Mouse (Mus musculus): ENCODE measurements around the gene Kif21b.

The Kif21b gene

DNA sequence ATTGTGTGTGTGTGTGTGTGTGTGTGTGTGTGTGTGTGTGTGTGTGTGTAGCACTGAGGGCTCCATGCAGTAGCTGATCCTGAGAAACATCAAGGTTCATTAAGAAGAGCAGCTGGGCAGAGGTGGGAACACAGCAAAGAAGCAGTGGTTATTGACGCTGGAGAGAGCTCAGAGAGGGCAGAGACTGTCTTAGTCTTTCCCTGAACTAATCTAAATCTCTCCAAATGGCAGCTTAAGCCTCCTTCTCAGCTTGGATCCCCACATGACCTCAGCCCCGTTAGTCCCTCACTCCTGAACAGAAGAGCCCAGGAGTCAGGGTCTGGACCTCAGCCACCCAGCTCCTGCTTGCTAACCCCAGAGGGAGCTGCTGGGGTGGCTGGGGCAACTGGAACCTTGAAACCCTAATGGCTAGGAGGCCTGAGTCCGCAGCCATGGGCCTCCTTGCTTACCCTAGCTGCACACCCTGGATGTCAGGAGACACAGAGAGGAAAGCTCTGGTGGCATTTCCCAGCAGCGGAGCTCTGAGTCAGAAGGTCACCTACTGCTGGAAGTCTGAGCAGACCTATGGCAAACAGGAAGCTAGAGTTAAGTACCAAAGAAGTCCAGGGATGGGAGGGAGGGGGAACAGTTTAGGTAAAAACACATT lies 2.1 kb upstream of the Kif21b start:
- DNase-seq (ENCODE audit: low read depth, low spot score) = no peak

GRCm38 (mm10) chr1:136130107-136130506 lies 1.1 kb upstream of the Kif21b start:
- no peak for DNase-seq (ENCODE audit: low read depth, low spot score)

- no peak for DNase-seq (ENCODE audit: low read depth, low spot score)
These were observed 558 bp downstream of the Kif21b start for GRCm38 (mm10) chr1:136131603-136132291.

DNA sequence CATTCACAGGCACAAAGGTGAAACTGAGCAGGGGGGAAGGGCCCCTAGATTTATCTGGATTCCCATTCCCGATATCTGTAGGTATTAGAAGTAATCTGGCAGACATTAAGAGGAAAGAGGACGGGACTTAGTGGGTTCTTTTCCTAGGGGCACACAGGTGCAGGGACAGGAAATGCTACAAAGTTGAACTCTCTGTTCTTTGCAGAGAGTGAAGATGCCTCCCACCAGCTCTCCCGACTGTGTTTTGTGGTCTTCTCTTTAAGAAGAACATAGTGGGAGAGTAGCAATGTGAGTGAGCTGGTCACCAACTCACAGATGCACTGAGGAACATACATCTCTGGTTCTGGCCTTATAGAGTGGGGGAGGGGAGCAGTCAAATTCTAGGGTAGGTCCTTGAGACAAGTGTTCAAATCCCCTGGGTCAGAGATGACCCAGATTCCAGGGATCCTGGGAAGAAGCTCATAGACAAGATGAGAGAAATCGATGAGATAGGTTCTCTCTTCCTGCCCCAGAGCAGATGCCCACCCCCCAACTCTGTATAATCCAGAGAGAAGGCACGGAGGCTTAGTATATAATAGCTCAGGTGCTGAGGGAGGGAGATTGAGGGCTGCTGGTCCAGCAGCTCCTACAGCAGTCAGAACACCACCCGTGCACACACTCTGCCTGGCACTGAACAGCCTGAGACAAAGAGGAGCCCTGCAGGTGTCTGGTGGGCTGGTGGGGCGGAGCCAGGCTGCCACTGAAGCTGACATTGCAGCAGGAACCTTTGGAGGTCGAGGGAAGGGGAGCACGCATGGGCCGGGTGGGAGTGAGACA lies 1.4 kb downstream of the Kif21b start:
- DNase-seq (ENCODE audit: low read depth, low spot score) = no peak

- DNase-seq (ENCODE audit: low read depth, low spot score) = no peak
These were observed 2.5 kb downstream of the Kif21b start for GRCm38 (mm10) chr1:136133570-136134240.

DNA sequence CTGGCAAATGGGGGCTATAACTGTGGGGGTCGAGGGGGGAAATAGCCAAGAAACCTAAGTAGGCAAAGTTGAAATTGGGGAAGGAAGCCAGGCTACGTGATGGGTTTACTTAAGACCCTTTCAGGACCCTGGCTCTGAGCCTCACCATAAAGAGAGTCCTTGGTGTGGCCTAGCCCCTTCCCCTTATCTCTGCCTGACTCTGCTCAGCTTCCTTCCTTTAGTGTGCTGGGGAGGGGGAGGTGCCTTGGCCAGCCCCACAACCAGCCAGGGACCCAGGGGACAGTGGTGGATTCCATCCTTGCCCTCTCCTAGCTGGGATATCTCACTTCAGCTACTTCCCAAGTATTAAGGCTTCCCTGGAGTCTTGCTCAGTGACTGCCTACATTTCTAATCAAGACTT lies 3.4 kb downstream of the Kif21b start:
- no peak for DNase-seq (ENCODE audit: low read depth, low spot score)

- DNase-seq (ENCODE audit: low read depth, low spot score) = no peak
These were observed 3.9 kb downstream of the Kif21b start for GRCm38 (mm10) chr1:136135046-136135445.

GRCm38 (mm10) chr1:136135777-136136444 lies 4.7 kb downstream of the Kif21b start:
- no peak for DNase-seq (ENCODE audit: low read depth, low spot score)

DNA sequence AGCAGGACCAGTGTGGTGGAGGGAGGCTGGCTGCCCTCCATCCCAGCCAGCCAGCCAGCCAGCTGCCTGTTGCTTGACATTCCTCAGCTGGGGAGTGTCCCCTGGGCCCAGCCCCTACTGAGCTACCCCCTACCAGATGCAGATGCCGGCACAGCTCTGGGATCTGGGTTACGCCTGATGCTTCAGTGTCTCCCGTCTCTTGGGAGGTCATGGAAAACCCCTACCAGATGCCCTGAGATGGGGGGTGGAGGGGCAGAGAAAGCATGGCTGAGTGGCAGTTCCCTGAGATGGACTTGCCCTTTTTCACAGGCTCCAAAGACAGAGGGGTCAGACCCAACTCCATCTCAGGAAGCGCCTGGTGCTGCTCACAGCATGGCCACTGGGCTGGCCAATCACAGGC lies 5.4 kb downstream of the Kif21b start:
- no peak for DNase-seq (ENCODE audit: low read depth, low spot score)

- no peak for DNase-seq (ENCODE audit: low read depth, low spot score)
These were observed 5.9 kb downstream of the Kif21b start for GRCm38 (mm10) chr1:136137071-136137531.

DNA sequence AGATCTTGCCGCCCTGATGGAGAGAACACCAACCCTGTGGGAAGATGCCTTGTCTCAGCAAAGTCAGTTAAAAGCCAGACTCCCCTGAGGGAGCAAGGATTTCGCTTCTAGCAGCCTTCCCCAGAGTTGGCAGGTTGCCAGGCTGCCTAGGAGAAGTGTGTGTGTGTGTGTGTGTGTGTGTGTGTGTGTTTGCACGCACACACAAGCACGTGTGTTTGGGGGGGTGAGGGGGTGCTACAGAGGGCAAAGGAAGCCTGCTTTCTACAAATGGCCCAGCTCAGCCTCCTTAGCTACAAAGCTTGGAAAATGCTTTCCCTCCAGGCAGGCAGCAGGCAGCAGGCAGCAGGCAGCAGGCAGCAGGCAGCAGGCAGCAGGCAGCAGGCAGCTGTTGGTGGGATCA lies 6.4 kb downstream of the Kif21b start:
- DNase-seq (ENCODE audit: low read depth, low spot score) = no peak

DNA sequence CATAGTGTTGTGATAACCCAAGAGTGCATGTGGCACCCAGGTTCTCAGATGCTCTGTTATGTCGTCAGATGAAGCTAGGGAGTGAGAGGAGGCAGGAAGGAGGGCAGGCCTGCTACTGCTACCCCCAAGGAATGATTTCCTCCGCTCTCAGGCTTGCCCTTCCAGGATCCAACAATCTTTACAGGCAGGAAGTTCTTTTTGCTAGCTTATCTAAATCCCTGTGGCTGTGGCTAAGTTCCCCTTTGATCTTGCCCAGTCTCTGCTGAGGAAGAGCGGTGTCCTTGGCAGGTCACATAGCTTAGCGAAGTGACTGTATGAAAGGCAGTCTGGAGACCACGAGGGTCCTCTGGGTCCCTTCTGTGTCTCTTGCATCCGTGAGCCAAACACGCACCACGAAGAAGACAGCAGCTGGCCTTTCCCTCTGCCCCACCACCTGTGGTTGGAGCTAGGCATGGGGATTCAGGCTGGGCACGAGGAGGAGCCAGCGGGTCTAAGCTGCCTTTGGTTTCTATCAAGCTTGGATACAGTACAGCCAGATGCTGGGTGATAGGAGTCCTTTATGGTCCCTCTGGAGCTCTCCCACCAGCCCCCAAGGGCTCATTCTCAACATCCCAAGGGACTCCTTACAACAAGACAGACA lies 7.1 kb downstream of the Kif21b start:
- DNase-seq (ENCODE audit: low read depth, low spot score) = no peak

DNA sequence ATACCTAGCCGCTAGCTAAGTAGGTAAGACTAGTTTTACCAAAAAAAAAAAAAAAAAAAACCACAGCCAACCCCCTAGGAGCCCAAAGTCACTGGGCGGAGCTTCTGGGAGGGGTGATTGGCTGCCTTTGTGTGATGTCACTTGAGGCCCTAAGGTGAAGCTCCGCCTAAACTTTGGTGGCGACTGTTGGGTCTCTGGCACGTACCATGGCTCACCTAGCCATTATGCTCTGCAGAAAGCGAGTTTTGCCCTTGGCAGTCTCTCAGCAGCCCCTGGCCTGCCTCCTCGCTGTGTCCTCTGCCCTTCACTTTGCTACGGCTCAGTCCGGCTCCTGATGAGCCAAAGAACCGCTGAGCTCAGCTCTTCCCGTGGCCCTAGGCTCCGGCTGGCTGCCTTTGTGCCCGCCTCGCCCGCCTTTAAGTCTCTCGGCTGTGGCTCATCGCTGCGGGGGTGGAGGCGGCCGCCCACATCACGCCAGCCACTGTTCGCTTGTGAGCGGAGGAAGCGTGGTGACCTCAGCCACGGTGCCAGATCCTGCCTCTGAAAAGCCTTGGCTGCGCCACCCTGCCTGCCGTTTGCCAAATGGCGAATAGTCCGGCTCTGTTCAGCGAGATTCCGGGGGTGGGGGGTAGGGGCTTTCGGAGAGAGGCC lies 8.9 kb downstream of the Kif21b start:
- DNase-seq (ENCODE audit: low read depth, low spot score) = peak; percentile 67

DNA sequence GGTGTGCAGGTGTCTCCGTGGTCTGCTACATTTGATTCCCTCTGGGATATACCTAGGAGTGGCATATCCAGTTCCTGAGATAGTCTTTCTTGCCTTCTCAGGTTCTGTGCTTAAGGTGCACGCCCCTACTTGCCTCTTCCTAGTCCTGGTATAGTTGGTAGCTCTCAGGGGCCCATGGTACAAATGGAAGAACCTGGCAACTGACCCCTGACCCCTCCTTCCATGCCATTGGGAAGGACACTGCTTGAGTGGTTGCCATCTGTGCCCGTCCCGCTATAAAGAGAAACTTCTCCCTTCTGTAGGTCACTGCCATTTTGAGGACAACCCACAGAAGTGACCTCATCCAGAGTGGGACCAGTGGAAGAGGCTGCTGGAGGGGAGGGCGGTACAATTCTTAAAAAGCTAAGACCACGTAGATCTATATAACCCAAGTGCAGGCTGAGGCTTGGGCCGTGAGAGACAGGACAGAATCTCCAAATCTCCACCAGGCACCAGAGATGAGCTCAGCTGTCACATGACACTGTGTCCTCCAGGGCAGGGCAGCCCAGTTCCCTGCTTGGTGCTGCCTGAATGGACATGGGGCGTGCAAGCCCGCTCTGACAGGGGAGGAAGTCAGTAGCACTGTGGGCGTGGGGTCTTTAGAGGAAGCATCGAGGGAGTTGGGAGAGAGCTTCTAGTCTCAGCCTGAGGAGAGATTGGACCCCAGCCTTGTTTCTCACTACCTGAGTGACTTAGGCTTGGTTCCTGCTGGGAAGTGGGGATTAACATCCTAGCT lies 10.2 kb downstream of the Kif21b start:
- DNase-seq (ENCODE audit: low read depth, low spot score) = no peak

DNA sequence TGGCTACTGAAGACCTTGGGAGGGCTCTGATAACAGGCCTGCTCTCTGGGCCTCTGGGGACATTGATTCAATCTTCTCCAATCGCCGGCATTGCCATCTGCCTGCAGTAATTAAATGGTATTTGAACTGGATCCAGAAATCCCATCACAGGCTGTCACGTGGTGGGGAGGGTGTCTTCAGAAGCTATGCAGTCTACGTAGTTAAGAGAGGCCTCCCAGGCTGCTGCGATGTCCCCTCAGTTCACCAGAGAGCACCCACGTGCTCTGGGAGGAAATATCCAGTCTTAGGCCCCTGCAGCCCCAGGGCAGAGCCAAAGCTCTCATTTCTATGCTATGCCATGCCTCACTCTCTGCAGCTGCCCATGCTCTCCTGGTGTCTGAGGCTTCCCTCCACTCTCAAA lies 11.1 kb downstream of the Kif21b start:
- no peak for DNase-seq (ENCODE audit: low read depth, low spot score)

- no peak for DNase-seq (ENCODE audit: low read depth, low spot score)
These were observed 12.3 kb downstream of the Kif21b start for GRCm38 (mm10) chr1:136143514-136143913.

GRCm38 (mm10) chr1:136149702-136150101 lies 18.5 kb downstream of the Kif21b start:
- no peak for DNase-seq (ENCODE audit: low read depth, low spot score)

DNA sequence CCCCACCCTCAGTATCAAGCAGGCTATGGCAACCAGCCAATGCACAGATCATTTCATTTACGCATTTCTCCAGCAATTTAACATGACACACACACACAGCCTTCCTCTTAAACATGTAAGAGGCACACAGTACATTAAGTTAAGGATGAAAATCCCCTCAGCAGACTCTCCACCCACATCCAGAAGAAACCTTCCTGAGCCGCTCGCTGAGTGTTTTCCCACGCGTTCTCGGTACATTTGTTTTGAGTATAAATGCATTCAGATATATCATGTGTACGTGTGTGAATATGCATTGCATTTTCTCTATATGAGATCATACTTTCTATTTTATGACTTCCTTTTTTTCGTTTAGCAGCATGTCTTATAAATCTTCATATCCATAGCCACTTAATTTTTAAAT lies 20.2 kb downstream of the Kif21b start:
- no peak for DNase-seq (ENCODE audit: low read depth, low spot score)

DNA sequence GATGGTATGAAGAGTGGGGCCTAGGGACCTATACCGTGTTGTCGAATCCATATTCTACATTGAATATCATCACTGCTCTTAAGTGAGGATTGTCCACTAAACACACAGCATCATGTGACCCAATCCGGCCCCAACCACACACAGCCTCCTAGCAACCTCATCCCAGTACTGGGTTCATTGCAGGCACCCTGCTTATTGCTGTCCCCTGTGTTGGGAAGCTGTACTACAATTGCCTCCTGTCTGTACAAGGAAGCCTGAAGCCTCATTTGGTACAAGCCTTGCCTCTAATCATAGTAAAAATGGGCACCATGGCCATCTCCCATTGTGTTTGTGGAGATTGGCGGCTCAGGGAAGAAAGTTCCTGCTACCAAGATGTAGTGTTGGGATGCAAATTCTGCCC lies 25.1 kb downstream of the Kif21b start:
- no peak for DNase-seq (ENCODE audit: low read depth, low spot score)

DNA sequence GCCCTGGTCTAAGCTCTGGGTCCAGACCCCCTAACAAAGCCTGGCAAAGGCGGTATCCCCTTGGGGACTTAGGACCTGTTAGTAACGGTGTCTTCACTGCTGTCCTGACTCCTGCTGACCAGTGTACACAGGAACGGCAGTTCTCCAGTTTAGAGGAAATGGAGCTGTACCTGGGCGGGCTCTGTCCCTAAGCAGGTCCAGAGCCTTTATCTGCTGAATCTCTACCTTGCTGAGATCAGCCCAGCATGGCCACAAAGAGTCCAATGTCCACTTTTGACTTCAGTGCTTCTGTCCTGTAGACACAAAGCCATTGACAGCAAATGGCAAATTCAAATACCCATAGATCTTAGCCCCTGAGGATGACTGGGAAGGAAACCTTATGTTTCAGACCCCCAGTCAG lies 25.8 kb downstream of the Kif21b start:
- DNase-seq (ENCODE audit: low read depth, low spot score) = no peak

Measured in WW6 (cell line).